Mouse (Mus musculus) thymus, adult 2 months (tissue): Measurements from ENCODE around the gene Snapc4. TPM values are rescaled to one million over a fixed set of nuclear protein-coding genes. Genes with fewer than 3 reads are reported as not detected.

Experiments used
- DNase-seq: peaks from one replicate; pipeline ENCODE4 v3.0.0; 2021
- H3K27ac ChIP-seq: fragments of 200-500 bp; 2 replicates; pipeline ENCODE4 v1.5.1; 2012; ENCODE audit warnings: low read length, control low read depth; ENCODE audit not compliant: control insufficient read depth, insufficient read depth
- H3K27me3 ChIP-seq: fragments of 200-500 bp; 2 replicates; pipeline ENCODE4 v1.6.1; 2012; ENCODE audit warnings: mild to moderate bottlenecking, low read length, moderate library complexity, mixed read lengths; ENCODE audit not compliant: control insufficient read depth, insufficient read depth
- H3K36me3 ChIP-seq: fragments of 200-500 bp; 2 replicates; pipeline ENCODE4 v1.6.1; 2012; ENCODE audit warnings: mild to moderate bottlenecking, low read length, moderate library complexity; ENCODE audit not compliant: control insufficient read depth, insufficient read depth
- H3K4me1 ChIP-seq: fragments of 200-500 bp; replicated peaks from 2 replicates; pipeline ENCODE4 v1.6.1; 2012; ENCODE audit warnings: low read length; ENCODE audit not compliant: control insufficient read depth, insufficient read depth
- H3K4me3 ChIP-seq: fragments of 200-500 bp; 2 replicates; pipeline ENCODE4 v1.5.1; 2012; ENCODE audit warnings: mild to moderate bottlenecking, low read length, control low read depth, moderate library complexity; ENCODE audit not compliant: control insufficient read depth, insufficient read depth
- CTCF ChIP-seq: fragments of 200-500 bp; IDR thresholded peaks from 2 replicates; pipeline ENCODE4 v1.5.1; 2012; ENCODE audit warnings: mild to moderate bottlenecking, control low read depth, low read length, moderate library complexity, borderline replicate concordance; ENCODE audit not compliant: control insufficient read depth, poor library complexity, insufficient read depth; ENCODE audit errors: extremely low read depth
- POLR2A ChIP-seq: fragments of 200-500 bp; IDR thresholded peaks from 2 replicates; pipeline ENCODE4 v1.6.1; 2012; ENCODE audit warnings: mild to moderate bottlenecking, low read length, control low read depth, moderate library complexity; ENCODE audit not compliant: control insufficient read depth, poor library complexity, insufficient read depth; ENCODE audit errors: extremely low read depth
- WGBS: fragments of 180-500 bp; shearing (Covaris S2); methylation state at CpG from one replicate; pipeline ENCODE4 v1.1.7; 2018; 5-methylcytosine and 5-hydroxymethylcytosine counted together
- polyA plus RNA-seq: library from polyadenylated mRNA; depleted of rRNA; stranded (reverse); fragments of >200 nt; gene quantifications from 2 replicates; pipeline ENCODE4 v1.2.3, GENCODE M21; 2012

Snapc4 gene
- polyA plus RNA-seq, 1 experiment: 59.2 TPM

GRCm38 (mm10) chr2:26362991-26363390 lies 17.5 kb downstream of the Snapc4 start:
- TF ChIP-seq POLR2A (no peak), CTCF (no peak)
- WGBS: 96% methylated on average over 5 of the region's 5 CpGs
- H3K27me3 ChIP-seq: no peaks in the 10 kb centered on the region
- DNase-seq: no peak
- no peak overlapping the region for H3K27ac ChIP-seq
- H3K4me1 ChIP-seq: peaks cover 10% of the 10 kb centered on the region
- no peak overlapping the region for H3K4me3 ChIP-seq
- H3K36me3 ChIP-seq: peaks cover 10% of the 10 kb centered on the region; the same call in 1 of the 2 replicates

DNA sequence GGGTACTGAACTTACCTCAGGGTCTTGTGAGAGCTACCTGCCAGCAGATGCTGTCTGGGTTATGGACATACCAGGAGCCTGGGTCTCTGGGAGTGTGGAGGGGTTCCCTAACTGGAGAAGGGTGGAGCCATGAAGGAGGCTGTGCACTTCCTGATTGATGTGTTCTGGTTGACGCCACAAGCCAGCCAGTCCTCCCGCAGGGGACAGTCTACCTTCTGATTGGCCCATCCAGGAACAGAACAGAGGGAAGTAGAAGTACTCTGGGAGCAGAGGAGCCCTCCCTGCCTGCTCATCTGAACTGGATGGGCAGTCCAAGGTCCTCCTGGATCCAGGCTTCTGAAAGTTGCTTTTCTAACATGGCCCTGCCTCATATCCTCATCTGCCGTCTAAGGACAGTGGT lies 19.7 kb downstream of the Snapc4 start, which contains the start of gene Card9:
Gene Card9, minus strand, starts transcription at position 147 of the 400 bp plus-strand sequence.
- H3K27ac ChIP-seq: no peak within 1 kb of the TSS
- no peaks in the 10 kb centered on the region for H3K27me3 ChIP-seq
- H3K4me3 ChIP-seq: no peak within 1 kb of the TSS
- peaks cover 4% of the 10 kb centered on the region; the same call in 1 of the 2 replicates for H3K36me3 ChIP-seq
- H3K4me1 ChIP-seq: peaks cover 30% of the 10 kb centered on the region
- TF ChIP-seq POLR2A (no peak), CTCF (no peak)
- 53% methylated on average over 3 of the region's 3 CpGs for WGBS
- no peak for DNase-seq

GRCm38 (mm10) chr2:26359983-26360382 lies 20.5 kb downstream of the Snapc4 start:
- TF ChIP-seq CTCF (no peak), POLR2A (no peak)
- Histone ChIP-seq H3K27ac (no peak overlapping the region), H3K4me3 (no peak overlapping the region), H3K36me3 (no peaks in the 10 kb centered on the region), H3K4me1 (peaks cover 35% of the 10 kb centered on the region), H3K27me3 (no peaks in the 10 kb centered on the region)
- no peak for DNase-seq
- whole genome bisulfite sequencing: 46% methylated on average over 6 of the region's 6 CpGs

- TF ChIP-seq POLR2A (no peak), CTCF (0 out of 2 replicates have a peak, but pooled peaks have one; percentile 11)
- WGBS: 92% methylated on average over 13 of the region's 13 CpGs
These were observed 21.7 kb downstream of the Snapc4 start for GRCm38 (mm10) chr2:26358667-26359320.

GRCm38 (mm10) chr2:26357484-26357883 lies 23.0 kb downstream of the Snapc4 start:
- peaks cover 42% of the 10 kb centered on the region for H3K4me1 ChIP-seq
- H3K27ac ChIP-seq: no peak overlapping the region
- H3K27me3 ChIP-seq: no peaks in the 10 kb centered on the region
- 90% methylated on average over 15 of the region's 15 CpGs for WGBS
- TF ChIP-seq CTCF: no peak
- no peak for DNase-seq
- no peaks in the 10 kb centered on the region for H3K36me3 ChIP-seq
- H3K4me3 ChIP-seq: no peak overlapping the region

More at GRCm38 (mm10) chr2:26358667-26359320, 21.7 kb downstream of the Snapc4 start:
- no peak for DNase-seq
- Histone ChIP-seq H3K27me3 (no peaks in the 10 kb centered on the region), H3K4me3 (no peak overlapping the region), H3K36me3 (no peaks in the 10 kb centered on the region), H3K4me1 (peaks cover 35% of the 10 kb centered on the region), H3K27ac (no peak overlapping the region)

DNA sequence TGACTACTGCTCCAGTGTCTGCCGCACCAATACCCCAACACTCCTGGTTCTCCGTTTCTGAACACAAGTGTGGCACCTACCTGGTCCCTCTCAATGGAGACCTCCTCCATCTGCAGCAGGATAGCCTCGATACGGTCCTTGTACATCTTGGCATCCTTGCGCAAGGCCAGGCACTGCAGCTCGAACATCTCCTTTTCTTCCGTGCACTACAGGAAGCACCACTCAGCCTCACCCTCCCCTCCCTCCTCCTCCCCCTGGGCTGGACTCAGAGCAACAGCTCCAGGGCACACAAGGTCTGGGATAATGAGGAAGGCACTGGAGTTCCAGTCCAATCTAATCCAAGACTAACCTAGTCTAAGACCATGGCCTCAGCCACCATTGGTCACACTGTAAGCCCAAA lies 23.8 kb downstream of the Snapc4 start:
- no peaks in the 10 kb centered on the region for H3K27me3 ChIP-seq
- WGBS: 67% methylated on average over 7 of the region's 7 CpGs
- H3K36me3 ChIP-seq: no peaks in the 10 kb centered on the region
- peak overlapping the region; percentile 32 for H3K4me3 ChIP-seq
- peaks cover 44% of the 10 kb centered on the region for H3K4me1 ChIP-seq
- peak overlapping the region; percentile 29; the same call in 1 of the 2 replicates for H3K27ac ChIP-seq
- TF ChIP-seq POLR2A (no peak), CTCF (no peak)
- peak; percentile 50 for DNase-seq
